Mouse (Mus musculus): ENCODE results near the gene Col18a1.

DNA sequence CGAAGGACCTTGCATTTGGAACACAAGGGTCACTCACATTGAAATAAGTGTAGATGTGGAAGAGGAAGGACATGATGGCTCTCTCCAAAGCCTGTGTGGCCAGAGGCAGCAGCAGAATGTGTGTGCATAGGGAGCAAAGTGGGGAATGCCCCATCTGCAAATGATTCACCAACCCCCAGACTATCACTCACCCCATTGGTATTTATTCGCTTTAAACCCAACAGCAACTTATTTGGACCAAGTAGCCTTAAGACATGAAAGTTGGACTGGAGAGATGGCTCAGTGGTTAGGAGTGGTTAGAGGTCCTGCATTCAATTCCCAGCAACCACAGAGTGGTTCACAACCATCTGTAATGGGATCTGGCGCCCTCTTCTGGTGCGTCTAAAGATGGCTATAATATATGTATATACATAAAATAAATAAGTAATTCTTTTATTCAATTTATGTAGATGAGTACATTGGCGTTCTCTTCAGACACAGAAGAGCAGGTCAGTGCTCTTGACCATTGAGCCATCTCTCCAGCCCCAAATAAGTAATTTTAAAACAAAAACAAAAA lies 31.0 kb downstream of the Col18a1 start:
- TF ChIP-seq CTCF (IDR thresholded peaks at IDR 0.05; ENCODE audit: low read depth) (peak; percentile 45), EP300 (IDR thresholded peaks at IDR 0.05; ENCODE audit: low read depth) (no peak)

All from liver, postnatal 0 days (tissue).